Mouse (Mus musculus) adrenal gland, postnatal 36 days (tissue): Measurements from ENCODE around the gene Fnip2. TPM values are rescaled to one million over a fixed set of nuclear protein-coding genes. Genes with fewer than 3 reads are reported as not detected.
A peak's percentile ranks its signal among the peaks of the same experiment; 100 is the strongest.

ENCODE experiments used
- DNase-seq, 2 experiments: peaks; one replicate each; pipeline ENCODE4 v3.0.0; 2021; ENCODE audit warnings: mixed read lengths in 1 of 2
- total RNA-seq, 2 experiments: library from RNA; stranded (reverse); gene quantifications; 2 replicates each; pipeline ENCODE4 v1.2.3; 2021

The Fnip2 gene
- total RNA-seq, 2 experiments from 2014 or later = 8.2 to 8.6 TPM

- DNase-seq = no peak
Observed at GRCm38 (mm10) chr3:79527921-79528320, 39.7 kb downstream of the Fnip2 start.

- DNase-seq = no peak
Observed at GRCm38 (mm10) chr3:79527521-79527920, 40.1 kb downstream of the Fnip2 start.

- no peak for DNase-seq
Observed at GRCm38 (mm10) chr3:79523349-79523748, 44.2 kb downstream of the Fnip2 start.

- DNase-seq = no peak
Observed at GRCm38 (mm10) chr3:79519862-79520261, 47.7 kb downstream of the Fnip2 start.

- peak; percentile 53 to 74 for DNase-seq
Observed at GRCm38 (mm10) chr3:79518761-79519527, 48.7 kb downstream of the Fnip2 start.

GRCm38 (mm10) chr3:79517884-79518591, 49.6 kb downstream of the Fnip2 start:
- DNase-seq = no peak

GRCm38 (mm10) chr3:79516958-79517357, 50.6 kb downstream of the Fnip2 start:
- DNase-seq = no peak

- no peak for DNase-seq
Observed at GRCm38 (mm10) chr3:79516099-79516920, 51.3 kb downstream of the Fnip2 start.

DNA sequence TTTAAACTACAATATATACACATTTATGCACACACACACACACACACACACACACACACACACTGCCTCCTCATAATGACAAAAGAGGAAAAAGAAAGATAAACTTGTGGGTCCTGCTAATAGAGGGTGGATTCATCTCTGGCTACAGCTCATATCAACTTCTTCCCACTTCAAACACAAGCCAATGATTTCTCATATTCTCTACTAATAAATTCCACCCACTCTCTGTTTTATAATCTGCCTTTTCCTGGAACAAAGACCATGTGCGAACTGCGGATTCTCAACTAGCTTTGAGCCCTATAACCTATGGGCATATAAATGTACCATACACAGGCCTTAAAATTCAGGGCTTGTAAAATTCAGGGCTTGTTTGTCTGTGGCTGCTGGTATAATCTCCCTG, 53.3 kb downstream of the Fnip2 start:
- no peak for DNase-seq

- DNase-seq = no peak
Observed at GRCm38 (mm10) chr3:79501166-79501728, 66.3 kb downstream of the Fnip2 start.

DNA sequence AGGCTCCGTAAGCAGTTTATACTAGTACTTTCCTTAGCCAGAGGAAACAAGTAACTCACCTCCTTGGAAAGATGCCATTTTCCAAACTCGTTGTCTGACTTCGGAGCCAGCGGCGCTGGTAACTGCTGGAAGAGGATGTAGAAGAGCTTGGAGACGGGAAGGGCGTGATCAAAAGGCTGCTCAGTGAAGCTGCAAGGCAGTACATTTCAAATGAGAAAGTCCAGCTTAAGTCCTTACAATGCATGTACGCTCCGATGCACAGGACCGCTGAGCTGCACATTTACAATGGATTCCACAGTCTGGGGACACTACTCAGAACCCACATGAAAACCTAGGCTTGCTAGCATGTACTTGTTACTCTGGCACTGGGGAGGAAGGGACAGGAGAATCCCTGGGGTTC, 67.3 kb downstream of the Fnip2 start:
- no peak for DNase-seq

DNA sequence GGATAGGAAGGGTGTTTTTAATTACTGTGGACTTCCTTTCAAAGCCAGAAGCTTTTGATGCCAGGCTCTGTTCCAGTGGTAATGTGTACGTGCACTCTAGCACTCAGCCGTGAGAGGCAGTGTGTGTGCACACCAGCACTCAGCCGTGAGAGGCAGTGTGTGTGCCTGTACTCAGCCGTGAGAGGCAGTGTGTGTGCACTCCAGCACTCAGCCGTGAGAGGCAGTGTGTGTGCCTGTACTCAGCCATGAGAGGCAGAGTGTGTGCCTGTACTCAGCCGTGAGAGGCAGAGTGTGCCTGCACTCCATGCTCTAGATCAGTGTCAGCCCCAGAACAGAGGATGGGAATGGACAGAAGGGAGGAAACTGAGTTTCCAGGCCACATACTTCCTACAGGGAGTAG, 70.9 kb downstream of the Fnip2 start:
- no peak for DNase-seq

DNA sequence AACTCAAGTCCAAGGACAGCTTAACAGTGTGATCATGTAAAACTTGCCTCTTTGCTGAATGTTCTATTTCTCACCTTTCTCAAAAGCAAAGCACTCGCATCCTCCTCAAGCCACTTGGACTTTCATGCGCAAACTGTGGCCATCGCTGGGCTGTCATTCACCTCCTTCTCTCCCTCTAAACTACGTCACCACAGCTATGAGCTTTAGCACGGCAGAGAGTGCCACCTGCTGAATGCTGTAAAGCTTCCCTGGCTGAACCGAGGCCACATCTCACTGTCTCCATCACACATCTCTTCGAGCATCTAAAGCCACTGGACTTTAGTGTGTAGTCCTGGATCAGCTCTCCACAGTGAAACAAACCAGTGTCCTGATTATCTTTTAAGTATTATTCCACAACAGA, 72.4 kb downstream of the Fnip2 start:
- no peak for DNase-seq

- DNase-seq = no peak
Observed at GRCm38 (mm10) chr3:79494028-79494427, 73.6 kb downstream of the Fnip2 start.

DNA sequence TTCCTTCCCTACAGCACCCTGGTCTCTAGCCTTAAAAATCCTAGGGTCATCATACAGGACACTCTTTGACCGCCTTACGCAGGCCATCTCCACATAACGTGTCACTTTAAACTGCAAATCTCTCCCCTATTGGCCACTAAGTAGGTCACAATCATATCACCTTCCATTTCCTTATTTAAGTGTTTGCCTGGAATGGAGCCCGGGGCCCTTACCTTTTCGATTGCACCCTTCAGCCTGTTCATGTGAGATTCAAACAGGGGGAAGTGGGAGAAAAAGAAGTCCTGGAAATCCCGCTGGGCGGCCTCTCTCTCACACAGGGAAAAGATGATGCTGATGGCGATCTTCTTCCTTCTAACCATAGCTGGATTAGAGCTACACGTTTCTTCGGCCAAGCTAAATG, 74.5 kb downstream of the Fnip2 start:
- no peak for DNase-seq

DNA sequence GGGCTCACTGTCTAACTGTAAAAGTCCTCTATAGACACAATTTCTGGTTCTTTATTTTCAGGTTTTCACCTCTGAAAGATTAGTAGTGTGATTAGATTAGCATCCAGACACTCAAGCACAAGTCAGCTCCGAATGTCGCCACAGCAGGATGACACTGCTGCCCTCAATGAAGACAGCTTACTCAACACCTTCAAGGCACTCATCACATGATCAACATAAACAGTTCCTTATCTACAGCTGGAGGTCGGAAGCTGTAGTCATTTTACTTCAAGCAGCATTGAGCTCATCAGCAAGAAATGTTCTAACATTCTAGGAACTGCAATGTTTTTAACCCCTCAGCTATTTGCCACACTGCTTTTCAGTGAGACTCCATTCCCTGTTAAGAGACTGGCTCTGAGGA, 76.0 kb downstream of the Fnip2 start:
- DNase-seq = no peak

DNA sequence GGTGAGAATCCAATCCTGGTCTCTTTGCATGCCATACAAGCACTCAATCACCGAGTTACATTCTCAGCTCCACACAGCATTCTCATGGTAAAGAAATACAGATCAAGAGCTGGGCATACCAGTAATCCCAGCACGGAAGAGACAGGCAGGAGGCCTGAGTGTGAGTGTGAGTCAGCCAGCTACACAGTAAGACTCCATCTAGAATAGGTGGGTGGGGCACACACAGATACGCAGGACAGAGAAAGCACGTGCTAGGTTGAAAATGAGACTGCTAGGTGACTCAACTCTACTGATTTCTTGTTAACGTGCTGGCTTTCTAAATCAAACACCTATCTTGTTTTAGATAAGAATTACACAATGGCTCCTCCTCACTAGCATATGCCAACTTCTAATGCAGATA, 77.5 kb downstream of the Fnip2 start:
- no peak for DNase-seq

GRCm38 (mm10) chr3:79488025-79488424, 79.6 kb downstream of the Fnip2 start:
- no peak for DNase-seq

DNA sequence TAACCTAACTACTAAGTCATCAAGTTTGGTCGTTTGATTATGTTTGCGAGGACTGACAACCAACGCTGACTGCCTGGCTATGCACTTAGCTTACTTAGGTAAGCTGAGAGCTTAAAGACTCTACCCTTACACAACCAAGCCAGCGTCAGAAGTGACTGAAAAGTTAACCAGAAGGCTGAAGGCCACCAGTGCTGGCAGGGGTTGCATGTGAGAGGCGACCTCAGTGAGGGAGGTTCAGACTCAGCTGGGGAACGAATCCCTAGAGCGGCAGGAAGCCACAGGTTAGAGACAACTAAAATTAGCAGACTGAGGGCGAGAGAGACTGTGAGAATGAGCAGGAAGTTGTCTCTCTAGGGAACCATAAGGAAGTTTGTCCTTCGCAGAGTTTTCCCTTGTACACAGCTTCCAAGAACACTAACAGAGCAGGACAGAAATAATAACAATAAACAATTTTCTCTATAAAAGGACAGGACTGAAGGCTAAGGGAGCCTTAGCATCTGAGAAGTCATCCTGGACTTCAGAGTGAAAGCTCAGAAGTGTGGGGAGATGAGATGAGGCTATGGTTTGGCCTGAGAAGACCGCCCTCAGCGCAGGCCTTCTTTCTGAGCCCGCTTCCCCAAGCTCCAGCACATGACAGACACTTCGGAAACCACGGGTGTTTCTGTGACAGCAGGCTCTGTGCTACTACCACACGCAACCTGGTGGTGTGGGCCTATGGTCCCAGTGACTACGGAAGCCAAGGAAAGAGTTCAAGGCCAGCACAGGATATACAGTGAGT, 83.1 kb downstream of the Fnip2 start:
- no peak for DNase-seq

GRCm38 (mm10) chr3:79478880-79479279, 88.7 kb downstream of the Fnip2 start:
- no peak for DNase-seq

GRCm38 (mm10) chr3:79478400-79478799, 89.2 kb downstream of the Fnip2 start:
- no peak for DNase-seq

DNA sequence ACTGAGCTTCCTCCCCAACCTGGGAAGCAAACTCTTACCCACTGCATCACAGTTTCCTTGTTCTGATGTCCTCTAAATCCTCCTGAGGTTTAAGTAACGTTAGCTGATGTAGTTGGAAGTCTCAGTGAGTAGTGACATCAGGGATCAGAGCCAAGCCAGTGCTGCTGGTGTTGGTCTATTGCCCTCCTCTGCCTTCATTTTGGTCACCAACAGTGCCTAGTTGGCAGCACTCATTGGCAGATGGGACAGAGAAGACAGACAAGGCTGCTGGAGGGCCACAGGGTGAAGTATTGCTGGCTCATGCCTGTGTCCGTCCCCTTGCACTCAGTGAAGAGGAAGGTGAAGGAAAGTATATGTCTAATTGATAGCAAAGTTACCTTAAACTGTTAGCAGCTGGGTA, 91.6 kb downstream of the Fnip2 start:
- no peak for DNase-seq
